Mouse (Mus musculus): Measurements from ENCODE around the gene Irx6.

Irx6 gene

GRCm38 (mm10) chr8:92674244-92675128, at the start of gene Irx6:
TSS of gene Irx6 (plus strand) at chr8:92674288.
- no peak for DNase-seq (ENCODE audit: low spot score in 2 of 2)

GRCm38 (mm10) chr8:92628711-92629650, 45.1 kb upstream of the Irx6 start:
- no peak for DNase-seq (ENCODE audit: low spot score in 2 of 2)

GRCm38 (mm10) chr8:92633199-92633598, 40.9 kb upstream of the Irx6 start:
- no peak for DNase-seq (ENCODE audit: low spot score in 2 of 2)

- DNase-seq (ENCODE audit: low spot score in 2 of 2) = no peak
These were observed 33.3 kb upstream of the Irx6 start for GRCm38 (mm10) chr8:92640820-92641219.

GRCm38 (mm10) chr8:92646637-92647036, 27.5 kb upstream of the Irx6 start:
- DNase-seq (ENCODE audit: low spot score in 2 of 2) = no peak

DNA sequence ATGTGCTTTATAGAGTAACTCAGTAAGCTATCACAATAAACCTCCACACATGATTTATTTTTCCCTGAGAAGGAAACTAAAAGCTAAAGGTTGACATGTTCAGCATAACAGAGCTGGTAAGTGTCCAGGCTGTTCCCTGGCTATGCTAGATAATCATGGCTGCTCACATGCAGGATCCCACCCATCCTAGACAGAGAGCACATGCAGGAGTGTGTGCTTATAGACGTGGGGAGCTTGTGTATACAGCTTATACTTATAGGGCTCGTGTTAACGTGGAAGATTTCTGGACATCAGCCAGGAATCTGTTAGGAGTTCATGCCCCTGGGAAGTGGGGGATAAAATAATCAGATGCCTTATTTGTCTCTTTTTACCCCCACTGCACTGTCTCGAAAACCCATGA, 9.9 kb upstream of the Irx6 start:
- no peak for DNase-seq (ENCODE audit: low spot score in 2 of 2)

- no peak for DNase-seq (ENCODE audit: low spot score in 2 of 2)
These were observed 3.9 kb upstream of the Irx6 start for GRCm38 (mm10) chr8:92670236-92670635.

GRCm38 (mm10) chr8:92670656-92671195, 3.4 kb upstream of the Irx6 start:
- DNase-seq (ENCODE audit: low spot score in 2 of 2) = no peak

DNA sequence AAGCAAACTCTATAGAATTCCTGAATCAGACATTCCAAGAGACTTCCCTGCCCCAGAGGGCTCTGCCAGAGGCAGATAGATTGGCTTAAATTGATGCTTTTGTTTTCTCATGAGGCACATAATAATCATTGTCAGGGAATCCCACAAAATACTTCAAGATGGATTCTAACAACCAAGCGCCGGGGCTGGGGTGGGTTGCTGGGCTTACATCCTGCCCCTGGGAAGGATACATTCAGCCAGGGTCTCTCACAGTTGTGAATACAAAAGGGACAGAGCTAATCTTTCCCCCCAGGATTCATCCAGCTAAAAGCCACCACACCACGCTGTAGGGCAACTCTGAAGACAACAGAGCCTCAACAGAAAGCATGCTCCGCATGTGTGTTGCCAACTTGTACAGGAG, 2.2 kb upstream of the Irx6 start:
- no peak for DNase-seq (ENCODE audit: low spot score in 2 of 2)

DNA sequence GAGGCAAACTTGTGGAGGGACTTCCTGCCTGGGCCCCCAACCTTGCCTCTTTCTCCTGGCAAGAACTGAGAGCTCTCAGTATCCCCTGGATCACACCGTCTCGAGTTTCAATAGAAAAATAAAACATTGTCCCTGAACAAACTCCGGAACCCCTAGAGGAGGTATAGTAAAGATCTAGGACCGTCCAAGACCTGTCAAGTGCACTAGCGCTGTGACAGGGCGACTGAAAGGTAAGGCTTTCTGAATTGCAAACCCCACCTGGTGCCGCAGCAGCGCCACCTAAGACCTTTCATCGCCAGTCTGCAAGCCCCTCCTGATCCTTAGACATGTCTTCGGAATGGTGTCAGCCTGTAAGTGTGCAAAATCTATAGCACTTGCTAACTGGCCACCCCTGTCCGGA, 987 bp upstream of the Irx6 start:
- DNase-seq (ENCODE audit: low spot score in 2 of 2) = no peak

GRCm38 (mm10) chr8:92673555-92674243, 389 bp upstream of the Irx6 start:
- no peak for DNase-seq (ENCODE audit: low spot score in 2 of 2)

DNA sequence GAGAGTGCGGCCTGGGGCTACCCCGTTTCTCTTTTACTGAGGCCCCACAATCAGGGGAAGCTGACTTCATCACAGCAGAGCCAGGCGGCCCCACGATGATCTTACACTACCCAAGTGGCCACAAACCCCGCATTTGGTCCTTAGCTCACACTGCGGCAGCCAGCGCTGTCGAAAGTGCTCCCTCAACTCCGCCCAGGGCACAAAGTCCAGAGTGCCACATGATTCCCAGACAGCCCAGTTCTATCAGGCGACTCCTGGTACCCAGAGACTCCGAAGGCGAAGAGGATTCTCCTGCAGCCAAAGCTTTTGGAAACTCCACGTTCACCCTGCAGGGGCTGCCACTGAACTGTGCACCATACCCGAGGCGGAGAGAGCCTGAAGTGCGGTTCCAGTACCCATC, 4.3 kb downstream of the Irx6 start:
- DNase-seq (ENCODE audit: low spot score in 2 of 2) = no peak

- DNase-seq (ENCODE audit: low spot score in 2 of 2) = no peak
These were observed 23.3 kb downstream of the Irx6 start for GRCm38 (mm10) chr8:92697361-92697760.

GRCm38 (mm10) chr8:92698411-92698810, 24.3 kb downstream of the Irx6 start:
- no peak for DNase-seq (ENCODE audit: low spot score in 2 of 2)

DNA sequence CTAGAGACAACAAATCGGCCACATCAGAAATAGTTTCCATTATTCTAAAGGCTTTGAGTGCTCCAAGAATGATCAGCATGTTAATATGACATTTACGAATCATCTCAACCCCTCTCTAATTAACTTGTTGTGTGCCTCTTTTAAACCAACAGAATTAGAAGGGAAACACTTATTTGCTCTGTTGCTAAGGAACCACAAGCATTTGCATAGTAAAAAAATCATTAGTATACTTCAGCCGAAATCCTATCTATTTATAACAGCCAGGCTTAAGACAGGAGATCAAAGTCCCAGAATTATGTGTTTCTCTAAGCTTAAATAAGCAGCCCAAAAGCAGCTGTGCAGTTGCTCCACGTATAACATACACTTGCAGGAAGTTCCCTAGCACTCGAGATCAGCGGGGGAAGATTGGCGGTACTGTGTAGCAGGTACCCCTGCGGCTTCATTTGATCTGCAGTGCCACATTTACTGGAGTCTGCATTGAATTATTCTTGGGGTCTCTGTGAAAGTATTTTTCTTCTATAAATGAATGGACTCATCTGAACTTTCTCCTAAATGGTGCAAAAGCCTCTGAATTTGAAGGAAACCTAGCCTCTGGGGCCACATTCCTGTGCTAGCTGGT, 25.9 kb downstream of the Irx6 start:
- DNase-seq (ENCODE audit: low spot score in 2 of 2) = no peak

- no peak for DNase-seq (ENCODE audit: low spot score in 2 of 2)
These were observed 29.3 kb downstream of the Irx6 start for GRCm38 (mm10) chr8:92703375-92703774.

DNA sequence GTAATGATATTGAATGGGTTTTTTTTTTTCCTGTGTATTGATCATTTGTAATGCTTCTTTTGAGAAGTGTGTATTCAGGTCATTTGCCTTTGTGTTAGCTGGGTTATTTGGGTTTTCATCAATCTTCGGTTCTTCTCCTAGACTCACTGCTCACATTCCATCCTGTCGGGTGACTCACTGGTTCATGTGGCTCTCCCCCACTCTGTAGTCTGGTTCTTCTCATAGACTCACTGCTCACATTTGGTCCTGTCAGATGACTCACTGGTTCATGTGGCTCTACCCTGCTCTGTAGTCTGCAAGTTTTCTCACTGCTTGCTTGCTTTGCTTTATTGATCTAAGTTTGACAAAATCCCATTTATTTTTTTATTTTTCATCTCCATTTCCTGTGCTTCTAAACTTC, 32.2 kb downstream of the Irx6 start:
- DNase-seq (ENCODE audit: low spot score in 2 of 2) = no peak

GRCm38 (mm10) chr8:92713286-92713685, 39.2 kb downstream of the Irx6 start:
- no peak for DNase-seq (ENCODE audit: low spot score in 2 of 2)

DNA sequence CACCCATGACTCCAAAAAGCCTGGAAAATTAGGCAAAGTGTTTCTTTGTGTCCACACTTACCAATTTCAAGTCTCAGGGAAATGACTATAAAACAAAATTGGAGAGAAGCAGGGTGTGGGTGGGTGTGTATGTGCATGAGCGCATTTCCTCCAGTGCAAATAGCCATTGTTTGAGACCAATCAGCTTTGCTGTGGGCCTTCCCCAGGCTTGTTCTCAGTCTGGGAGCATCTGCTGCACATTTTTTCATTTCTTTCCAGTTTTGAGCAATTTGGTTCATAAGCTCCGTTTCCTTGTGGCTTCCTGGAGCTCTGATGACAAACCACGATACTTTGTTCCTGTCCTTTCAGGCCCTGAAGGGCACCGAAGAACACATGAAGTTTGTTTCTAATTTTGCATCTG, 43.3 kb downstream of the Irx6 start:
- DNase-seq (ENCODE audit: low spot score in 2 of 2) = no peak

DNA sequence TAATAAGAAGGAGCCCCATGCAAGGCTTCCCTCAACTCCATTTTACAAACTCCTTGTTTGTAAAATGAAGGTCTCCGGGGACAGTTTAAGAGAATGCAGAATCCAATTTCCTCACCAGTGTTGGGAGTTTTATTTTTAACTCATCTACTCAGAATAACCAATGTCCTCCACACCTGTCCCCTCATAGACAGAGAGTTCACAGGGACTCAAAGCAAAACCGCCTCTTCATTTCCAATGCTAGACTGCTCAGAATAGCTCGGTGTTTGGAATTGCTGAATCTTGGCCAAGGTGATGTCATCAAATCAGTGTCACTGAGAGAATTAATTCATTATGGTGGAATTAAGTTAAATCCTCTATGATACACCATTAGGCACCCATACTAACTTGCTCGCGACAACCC, 44.0 kb downstream of the Irx6 start:
- DNase-seq (ENCODE audit: low spot score in 2 of 2) = no peak

DNA sequence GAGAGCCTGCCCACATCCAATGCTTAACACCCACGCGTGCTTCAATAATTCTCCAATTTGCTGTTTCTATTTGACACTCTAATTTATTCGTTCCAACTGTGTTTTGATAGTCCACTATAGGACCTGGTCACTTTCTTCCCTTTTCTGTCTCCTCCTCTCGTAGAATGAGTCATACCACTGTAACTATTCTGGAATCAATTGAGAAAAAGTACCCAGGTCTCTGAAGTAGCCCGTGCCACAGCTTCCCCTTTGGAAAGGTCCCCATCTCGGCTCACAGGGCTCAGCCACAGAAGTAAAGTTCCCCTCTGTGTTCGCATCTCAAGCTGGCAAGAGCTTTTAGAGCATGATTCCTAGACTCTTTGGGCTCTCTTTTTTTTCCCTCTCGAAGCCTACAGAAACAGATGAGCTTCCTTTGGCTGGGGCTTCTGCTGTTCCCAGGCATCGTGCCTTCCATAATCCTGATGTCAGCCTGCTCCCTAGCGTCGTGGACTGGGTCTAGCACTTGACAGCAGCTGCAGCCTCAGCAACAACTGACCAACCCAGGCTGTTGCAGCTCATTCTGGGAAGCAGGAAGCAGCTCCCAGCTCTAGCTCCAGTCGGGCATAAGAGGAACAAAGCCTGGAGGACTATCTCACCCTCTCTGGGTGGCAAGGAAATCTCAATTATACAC, 47.3 kb downstream of the Irx6 start:
- no peak for DNase-seq (ENCODE audit: low spot score in 2 of 2)

All from spleen, postnatal 4 days (tissue).